Mouse (Mus musculus) right cerebral cortex, adult 2 months (tissue): ENCODE data around the gene Ly6c1.
"Not testable (repeated sequence)": the region's sequence is repeated elsewhere in the genome, so short reads cannot be mapped to it uniquely, and the experiment has no call there.

Source experiments
- DNase-seq, 2 experiments: peaks; one replicate each; pipeline ENCODE4 v3.0.0; 2021 to 2022; ENCODE audit warnings: low spot score in 2 of 2

Ly6c1 gene

DNA sequence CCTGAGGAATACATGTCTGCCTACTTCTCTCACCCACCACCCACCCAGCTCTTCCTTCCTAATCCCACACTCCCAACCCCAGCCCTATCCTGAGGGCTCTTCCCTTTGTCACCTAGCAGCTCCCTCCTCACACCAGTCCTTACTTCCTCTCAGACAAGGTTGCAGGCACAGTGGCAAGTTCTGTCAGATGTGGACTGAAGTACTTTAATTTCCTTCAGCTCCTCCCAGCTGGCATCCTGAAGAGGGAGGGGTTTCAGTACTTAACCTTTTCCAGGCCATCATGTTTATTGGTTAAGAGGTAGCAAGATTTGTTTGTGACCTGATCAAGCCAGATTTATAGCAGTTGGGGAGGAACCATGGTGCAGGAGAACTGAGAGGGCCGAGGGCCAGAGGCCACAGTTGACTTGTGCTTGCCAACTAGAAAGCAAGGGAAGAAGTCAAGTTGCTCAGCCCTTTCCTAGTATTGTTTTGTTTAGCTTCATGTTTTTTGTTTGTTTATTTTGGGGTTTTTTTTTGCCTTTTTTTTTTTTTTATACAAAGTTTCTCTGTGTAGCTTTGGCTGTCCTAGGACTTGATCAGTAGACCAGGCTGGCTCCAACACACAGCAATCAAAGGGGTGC, at the start of gene Ly6c1:
Ly6c1 (minus strand) TSS at position 189 of the 620 bp plus-strand sequence.
- not testable (repeated sequence) for DNase-seq

DNA sequence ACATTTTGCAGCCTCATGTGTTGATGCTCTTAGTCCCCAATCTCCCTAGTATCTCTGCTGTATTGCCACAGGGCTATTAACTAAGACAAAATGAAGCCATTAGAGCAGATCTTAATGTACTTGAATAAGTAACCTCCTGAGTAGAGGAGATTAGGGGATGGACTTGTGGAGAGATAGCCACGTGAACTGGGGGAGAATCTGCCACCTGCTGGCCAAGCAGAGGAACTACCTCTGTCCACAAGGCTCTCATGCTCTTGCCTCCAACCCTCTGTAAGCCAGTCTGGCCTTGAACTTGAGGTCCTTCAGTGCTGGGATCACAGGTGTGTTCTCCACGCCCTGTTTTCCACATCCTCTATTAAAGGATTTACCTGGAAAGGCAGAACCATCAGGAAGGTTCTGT, 39.4 kb upstream of the Ly6c1 start:
- not testable (repeated sequence) for DNase-seq

DNA sequence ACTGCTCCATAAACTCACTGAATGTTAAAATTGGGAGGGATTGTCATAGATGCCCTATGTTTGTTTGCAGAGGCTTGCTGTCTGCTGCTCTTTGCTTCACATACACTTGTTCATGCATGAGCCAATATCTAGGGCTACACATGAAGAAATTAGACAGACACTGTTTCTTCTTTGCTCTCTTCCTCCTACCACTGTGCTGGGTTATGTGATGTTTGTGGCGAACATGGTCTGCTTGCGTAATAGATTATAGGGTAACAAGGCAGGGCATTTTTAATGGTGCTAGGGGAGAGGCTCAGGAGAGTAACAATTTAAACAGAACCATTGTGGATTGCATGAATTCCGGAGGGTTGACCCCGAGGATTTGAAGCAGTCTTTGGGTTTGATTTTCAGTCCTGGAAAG, 21.3 kb upstream of the Ly6c1 start:
- no peak for DNase-seq

DNA sequence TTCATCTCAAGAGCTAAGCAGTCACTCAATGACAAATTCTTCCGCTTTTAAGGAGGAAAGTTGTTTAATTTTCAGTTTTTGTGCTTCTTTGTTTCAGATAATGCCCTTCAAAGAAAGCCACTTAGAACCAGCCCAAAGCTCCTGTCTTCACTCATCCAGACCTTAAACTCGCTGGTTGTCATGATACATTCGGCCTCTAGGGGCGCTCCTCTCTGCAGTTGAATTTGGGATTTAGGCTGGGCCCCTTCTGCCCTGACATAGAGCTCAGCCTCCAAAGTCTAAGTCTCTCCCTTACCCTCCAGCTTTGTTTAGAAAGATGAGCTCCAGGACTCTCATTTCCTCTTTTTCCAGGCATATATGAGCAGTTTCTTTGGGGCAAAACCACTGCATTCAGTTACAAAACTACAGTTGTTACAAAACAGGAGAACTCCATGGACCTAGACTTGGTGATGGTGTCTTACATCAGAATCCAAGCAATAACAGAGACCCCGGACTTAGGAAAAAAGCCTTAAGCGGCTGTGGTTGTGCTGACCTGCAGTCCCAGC, 13.5 kb upstream of the Ly6c1 start:
- DNase-seq: peak; percentile 58

DNA sequence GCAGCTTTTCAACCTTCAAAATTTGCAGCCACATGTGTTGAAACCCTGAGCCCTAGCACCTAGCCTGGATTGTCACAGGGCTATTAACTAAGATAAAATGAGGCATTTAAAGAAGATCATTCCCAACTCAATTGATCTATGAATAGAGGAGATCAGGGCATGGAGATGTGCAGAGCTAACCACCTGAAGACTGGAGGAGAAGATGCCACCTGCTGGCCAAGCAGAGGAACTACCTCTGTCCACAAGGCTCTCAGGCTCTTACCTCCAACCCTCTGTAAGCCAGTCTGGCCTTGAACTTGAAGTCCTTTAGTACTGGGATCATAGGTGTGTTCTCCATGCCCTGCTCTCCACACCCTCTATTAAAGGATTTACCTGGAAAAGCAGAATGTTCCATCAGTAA, 11.9 kb upstream of the Ly6c1 start:
- DNase-seq: peak; percentile 27 to 40

DNA sequence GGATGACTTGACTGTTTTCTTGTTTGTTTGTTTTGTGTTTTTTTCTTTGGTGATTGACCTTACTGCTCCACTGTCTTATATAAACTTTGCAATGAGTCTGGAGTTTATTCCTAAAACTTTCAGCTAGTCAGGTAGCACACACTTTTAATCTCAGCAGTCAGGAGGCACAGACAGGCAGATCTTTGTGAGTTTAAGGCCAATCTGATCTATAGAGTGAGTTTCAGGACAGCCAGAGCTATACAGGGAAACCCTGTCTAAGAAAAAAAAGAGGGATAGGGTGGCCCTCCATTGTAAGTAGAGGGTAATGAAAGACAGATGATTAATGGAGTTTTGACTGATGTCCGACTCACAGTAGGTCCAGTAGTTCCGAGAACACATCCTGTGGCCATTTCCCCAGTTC, 7.4 kb upstream of the Ly6c1 start:
- DNase-seq: no peak

DNA sequence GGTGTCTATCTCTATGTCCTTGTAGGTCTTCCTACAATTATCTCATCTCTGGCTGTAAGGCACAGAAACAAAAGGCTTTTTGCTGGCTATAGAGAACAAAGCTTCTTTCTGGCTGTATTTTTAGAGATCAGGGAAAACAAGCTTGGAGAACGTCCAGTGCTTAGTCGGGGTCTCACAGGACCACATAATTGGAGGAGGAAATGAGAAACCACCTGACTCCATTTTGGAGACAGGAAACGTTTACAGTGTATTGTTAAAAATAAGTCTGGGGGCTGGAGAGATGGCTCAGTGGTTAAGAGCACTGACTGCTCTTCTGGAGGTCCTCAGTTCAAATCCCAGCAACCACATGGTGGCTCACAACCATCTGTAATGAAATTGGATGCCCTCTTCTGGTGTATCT, 6.8 kb upstream of the Ly6c1 start:
- not testable (repeated sequence) for DNase-seq

DNA sequence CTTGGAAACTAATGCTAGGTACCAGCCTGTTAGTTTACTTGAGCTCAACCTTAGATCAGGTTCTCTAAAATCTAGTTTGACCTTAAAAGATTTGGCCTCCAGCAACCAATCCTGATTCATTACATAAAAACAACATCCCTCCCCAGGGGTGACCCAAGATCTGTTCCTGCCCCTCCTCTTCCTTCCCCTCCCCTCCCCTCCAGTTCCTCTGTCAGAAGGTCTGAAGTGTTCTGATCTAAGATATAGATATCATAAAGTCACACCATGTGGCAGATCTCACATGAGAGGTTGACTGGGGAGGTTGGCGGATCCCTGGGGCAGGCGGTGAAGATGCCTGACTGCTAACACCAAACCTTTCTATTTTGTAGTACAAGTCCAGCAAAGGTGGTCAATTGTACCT, 3.8 kb upstream of the Ly6c1 start:
- DNase-seq: not testable (repeated sequence)

DNA sequence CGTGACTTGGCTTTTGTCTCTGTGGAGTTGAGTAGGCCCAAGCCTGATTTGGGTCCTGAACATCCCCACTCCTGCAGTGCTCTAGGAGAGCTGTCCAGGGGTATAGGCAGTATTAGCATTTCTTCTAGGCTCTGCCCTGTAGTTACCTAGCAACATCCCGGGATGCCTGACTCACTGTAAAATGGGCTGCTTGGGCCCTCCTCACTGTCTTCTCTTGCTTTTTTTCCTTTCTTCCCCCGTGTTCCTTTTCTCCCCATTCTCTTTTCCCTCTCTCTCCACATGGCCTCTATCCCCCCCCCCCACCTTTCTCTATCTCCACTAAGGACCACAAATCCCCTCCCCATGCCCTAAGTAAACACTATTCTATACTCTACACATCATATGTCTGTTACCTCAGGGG, 2.5 kb upstream of the Ly6c1 start:
- DNase-seq: not testable (repeated sequence)

DNA sequence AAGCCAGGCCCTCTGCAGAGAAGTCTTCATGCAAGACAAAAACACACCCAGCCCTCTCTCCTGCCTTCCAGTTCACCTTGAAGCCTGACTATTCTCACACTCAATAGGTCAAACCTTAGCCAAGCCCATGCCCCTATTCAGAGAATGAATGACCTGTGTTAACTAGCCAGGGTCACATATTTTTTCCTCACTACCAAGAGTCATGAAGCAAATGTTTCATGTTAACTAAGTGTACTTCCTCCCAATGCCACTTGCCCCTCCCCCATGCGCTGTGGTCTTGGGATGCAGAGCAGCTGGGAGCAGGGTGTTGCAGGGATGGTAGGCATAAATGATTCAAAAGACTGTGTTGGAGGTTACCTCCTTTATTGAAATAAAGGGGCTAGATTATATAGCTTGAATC, 2.0 kb upstream of the Ly6c1 start:
- not testable (repeated sequence) for DNase-seq

DNA sequence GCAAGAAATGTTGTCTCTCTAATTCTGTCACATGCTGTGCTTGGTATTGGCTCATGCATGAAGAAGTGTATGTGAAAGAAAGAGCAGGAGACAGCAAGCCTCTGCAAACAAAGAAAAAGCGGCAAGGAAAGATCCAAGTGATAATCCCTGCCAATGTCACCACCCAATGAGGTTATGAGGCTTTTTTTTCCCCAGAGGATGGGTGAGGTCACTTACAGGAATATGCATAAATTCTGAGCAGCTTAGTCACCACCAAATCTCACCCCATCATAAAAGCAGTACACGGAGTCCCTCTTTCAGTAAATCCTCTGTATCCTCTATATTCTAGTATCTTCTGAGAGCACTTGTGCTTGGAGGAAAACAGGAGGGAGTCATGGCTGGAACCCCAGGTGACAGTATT, 1.2 kb upstream of the Ly6c1 start:
- DNase-seq: not testable (repeated sequence)

DNA sequence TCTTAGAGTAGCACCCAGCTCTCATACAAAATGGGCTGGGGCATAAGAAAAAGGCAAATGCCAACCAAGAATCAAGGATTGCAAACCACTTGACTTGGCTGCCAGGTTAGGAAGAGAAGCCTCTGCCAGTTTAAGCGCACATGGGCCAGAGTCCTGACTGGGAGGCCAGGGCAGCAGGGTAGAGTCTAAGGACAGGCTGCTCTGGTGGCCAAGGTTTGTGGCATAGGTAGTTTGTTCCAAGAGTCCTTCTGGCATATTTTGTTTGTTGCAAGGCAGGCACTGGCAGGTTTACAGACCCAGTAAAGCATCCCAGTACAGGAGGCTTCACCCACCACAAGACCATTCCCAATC, 685 bp downstream of the Ly6c1 start:
- DNase-seq: not testable (repeated sequence)

DNA sequence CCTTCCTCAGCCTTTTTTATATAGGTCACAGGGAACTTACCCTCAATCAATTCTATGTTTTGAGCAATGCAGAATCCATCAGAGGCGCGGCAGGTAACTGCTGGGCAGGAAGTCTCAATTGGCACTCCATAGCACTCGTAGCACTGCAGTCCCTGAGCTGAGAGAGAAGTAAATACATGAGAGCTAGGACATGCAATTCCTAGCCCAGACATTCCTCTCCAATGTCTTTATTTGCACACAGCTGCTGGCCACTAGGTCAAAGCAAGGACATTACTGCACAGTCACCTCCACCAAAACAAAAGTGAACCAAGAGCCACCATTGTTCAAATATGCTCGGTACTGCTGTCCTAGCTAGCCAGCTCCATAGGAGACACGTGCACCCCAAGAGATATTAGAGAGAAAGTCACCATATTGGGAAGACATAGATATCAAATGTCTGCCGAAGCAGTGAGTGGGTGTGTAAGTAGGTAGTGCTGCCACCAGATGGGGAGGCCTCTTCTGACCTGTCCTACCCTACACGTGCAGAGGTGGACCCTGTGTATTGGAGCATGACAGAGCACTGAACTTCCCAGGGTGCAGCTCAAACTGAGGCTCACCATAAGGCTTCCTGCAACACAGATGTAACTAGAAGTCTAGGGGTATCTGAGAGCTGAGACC, 1.2 kb downstream of the Ly6c1 start:
- not testable (repeated sequence) for DNase-seq

DNA sequence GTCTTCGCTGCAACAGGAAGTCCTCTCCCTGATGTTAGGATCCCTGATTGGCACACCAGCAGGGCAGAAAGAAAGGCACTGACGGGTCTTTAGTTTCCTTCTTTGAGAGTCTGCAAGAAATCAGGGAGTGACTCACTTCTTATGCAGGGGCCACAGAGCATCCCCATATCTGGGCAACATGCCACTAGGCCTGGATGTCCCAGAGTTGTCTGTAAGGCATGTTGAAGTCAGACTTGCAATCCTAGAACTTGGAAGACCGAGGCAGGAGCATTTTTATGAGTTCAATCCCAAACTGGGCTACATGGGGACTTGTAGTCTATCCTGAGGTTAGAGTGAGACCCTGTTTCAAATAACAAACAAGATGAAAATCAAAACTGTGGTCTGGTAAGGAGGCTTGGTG, 3.1 kb downstream of the Ly6c1 start:
- not testable (repeated sequence) for DNase-seq

DNA sequence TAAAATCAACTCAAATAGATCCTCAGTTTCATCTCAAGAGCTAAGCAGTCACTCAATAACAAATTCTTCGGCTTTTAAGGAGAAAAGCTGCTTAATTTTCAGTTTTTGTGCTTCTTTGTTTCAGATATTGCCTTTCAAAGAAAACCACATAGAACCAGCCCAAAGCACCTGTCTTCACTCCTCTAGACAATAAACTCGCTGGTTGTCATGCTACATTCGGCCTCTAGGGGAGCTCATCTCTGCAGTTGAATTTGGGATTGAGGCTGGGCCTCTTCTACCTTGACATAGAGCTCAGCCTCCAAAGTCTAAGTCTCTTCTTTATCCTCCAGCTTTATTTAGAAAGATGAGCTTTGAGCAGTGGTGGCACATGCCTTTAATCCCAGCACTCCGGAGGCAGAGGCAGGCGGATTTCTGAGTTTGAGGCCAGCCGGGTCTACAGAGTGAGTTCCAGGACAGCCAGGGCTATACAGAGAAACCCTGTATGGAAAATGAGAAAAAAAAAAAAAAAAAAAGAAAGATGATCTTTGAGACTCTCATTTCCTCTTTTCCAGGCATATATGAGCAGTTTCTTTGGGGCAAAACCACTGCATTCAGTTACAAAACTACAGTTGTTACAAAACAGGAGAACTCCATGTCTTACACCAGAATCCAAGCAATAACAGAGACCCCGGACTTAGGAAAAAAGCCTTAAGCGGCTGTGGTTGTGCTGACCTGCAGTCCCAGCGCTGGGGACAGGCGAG, 27.4 kb downstream of the Ly6c1 start:
- DNase-seq: not testable (repeated sequence)

DNA sequence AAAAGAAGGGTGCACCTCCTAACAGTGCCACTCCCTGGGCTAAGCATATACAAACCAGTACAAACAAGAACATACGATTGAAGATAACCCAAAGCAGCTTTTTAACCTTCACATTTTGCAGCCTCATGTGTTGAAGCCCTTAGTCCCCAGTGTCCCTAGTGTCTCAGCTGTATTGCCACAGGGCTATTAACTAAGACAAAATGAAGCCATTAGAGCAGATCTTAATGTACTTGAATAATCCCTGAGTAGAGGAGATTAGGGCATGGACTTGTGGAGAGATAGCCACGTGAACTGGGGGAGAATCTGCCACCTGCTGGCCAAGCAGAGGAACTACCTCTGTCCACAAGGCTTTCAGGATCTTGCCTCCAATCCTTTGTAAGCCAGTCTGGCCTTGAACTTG, 29.2 kb downstream of the Ly6c1 start:
- DNase-seq: peak in 1 of 2 experiments; percentile 2
